Mouse (Mus musculus) left cerebral cortex, postnatal 36 days (tissue): Measurements from ENCODE around the gene Stim1. TPM values are rescaled to one million over a fixed set of nuclear protein-coding genes. Genes with fewer than 3 reads are reported as not detected.

Experiments used
- DNase-seq, 2 experiments: peaks; one replicate each; pipeline ENCODE4 v3.0.0; 2021 to 2022; ENCODE audit warnings: low spot score in 2 of 2, mixed read lengths in 1 of 2
- intact Hi-C: fragments of 180-260 bp; cut with DNase I; formaldehyde crosslinking; loops from one replicate; pipeline ENCODE4 v1.15.1; 2025
- total RNA-seq, 2 experiments: library from RNA; stranded (reverse); gene quantifications; 2 replicates each; pipeline ENCODE4 v1.2.3; 2021

Gene Stim1
- total RNA-seq, 2 experiments from 2014 or later, result 88.5 to 92.8 TPM

- DNase-seq, result no peak
- intact Hi-C loops, result no loop called here
Measured at GRCm38 (mm10) chr7:102333741-102334140, 66.1 kb downstream of the Stim1 start.

GRCm38 (mm10) chr7:102337326-102337725 lies 69.7 kb downstream of the Stim1 start:
- DNase-seq, result no peak
- intact Hi-C loops, result no loop called here

- intact Hi-C loops, result no loop called here
- no peak for DNase-seq
Measured at GRCm38 (mm10) chr7:102337898-102338297, 70.3 kb downstream of the Stim1 start.

GRCm38 (mm10) chr7:102338956-102339355 lies 71.3 kb downstream of the Stim1 start:
- intact Hi-C loops, result no loop called here
- DNase-seq, result no peak

GRCm38 (mm10) chr7:102345893-102346292 lies 78.3 kb downstream of the Stim1 start:
- no peak for DNase-seq

GRCm38 (mm10) chr7:102347327-102347726 lies 79.7 kb downstream of the Stim1 start:
- intact Hi-C loops, result no loop called here
- DNase-seq, result no peak

More at GRCm38 (mm10) chr7:102345893-102346292, 78.3 kb downstream of the Stim1 start:
- intact Hi-C loops, result no loop called here

GRCm38 (mm10) chr7:102348681-102349080 lies 81.1 kb downstream of the Stim1 start:
- no peak for DNase-seq
- intact Hi-C loops, result no loop called here

GRCm38 (mm10) chr7:102349236-102349635 lies 81.6 kb downstream of the Stim1 start:
- intact Hi-C loops, result no loop called here
- DNase-seq, result no peak

GRCm38 (mm10) chr7:102353420-102353819 lies 85.8 kb downstream of the Stim1 start:
- no peak for DNase-seq
- intact Hi-C loops, result loop anchor here (10.0 kb wide), 1 partner anchor 89 kb away; the partner anchor contains the start of gene Stim1

GRCm38 (mm10) chr7:102358124-102358523 lies 90.5 kb downstream of the Stim1 start:
- intact Hi-C loops, result loop anchor here (10.0 kb wide), 1 partner anchor 93 kb away; the partner anchor contains the start of gene Stim1
- DNase-seq, result no peak

- intact Hi-C loops, result no loop called here
- DNase-seq, result no peak
Measured at GRCm38 (mm10) chr7:102361297-102361696, 93.7 kb downstream of the Stim1 start.

GRCm38 (mm10) chr7:102363853-102364252 lies 96.2 kb downstream of the Stim1 start:
- DNase-seq, result no peak
- intact Hi-C loops, result no loop called here

- DNase-seq, result peak; percentile 80
- intact Hi-C loops, result no loop called here
Measured at GRCm38 (mm10) chr7:102369661-102370060, 102.1 kb downstream of the Stim1 start.

- intact Hi-C loops, result no loop called here
- no peak for DNase-seq
Measured at GRCm38 (mm10) chr7:102370526-102370925, 102.9 kb downstream of the Stim1 start.

- intact Hi-C loops, result no loop called here
- DNase-seq, result no peak
Measured at GRCm38 (mm10) chr7:102373382-102374072, 105.9 kb downstream of the Stim1 start.

- intact Hi-C loops, result no loop called here
- peak; percentile 17 to 23 for DNase-seq
Measured at GRCm38 (mm10) chr7:102383221-102383620, 115.6 kb downstream of the Stim1 start.

GRCm38 (mm10) chr7:102385973-102386372 lies 118.4 kb downstream of the Stim1 start:
- intact Hi-C loops, result no loop called here
- no peak for DNase-seq

- intact Hi-C loops, result no loop called here
- no peak for DNase-seq
Measured at GRCm38 (mm10) chr7:102389082-102389481, 121.5 kb downstream of the Stim1 start.

GRCm38 (mm10) chr7:102393898-102394297 lies 126.3 kb downstream of the Stim1 start:
- DNase-seq, result no peak

GRCm38 (mm10) chr7:102395894-102396293 lies 128.3 kb downstream of the Stim1 start:
- DNase-seq, result no peak
- intact Hi-C loops, result no loop called here

More at GRCm38 (mm10) chr7:102393898-102394297, 126.3 kb downstream of the Stim1 start:
- intact Hi-C loops, result no loop called here

- DNase-seq, result no peak
- intact Hi-C loops, result no loop called here
Measured at GRCm38 (mm10) chr7:102396331-102396730, 128.7 kb downstream of the Stim1 start.
